Mouse (Mus musculus) right cerebral cortex, postnatal 25 days (tissue): ENCODE results near the gene Plau.

Experiments used
- DNase-seq: peaks from one replicate; pipeline ENCODE4 v3.0.0; 2022

Gene Plau

GRCm38 (mm10) chr14:20846214-20846613 lies 9.8 kb downstream of the Plau start:
- no peak for DNase-seq

GRCm38 (mm10) chr14:20847637-20848129 lies 11.2 kb downstream of the Plau start:
- DNase-seq: no peak

- DNase-seq: no peak
Measured at GRCm38 (mm10) chr14:20849753-20850152, 13.3 kb downstream of the Plau start.

- no peak for DNase-seq
Measured at GRCm38 (mm10) chr14:20850498-20850897, 14.0 kb downstream of the Plau start.

DNA sequence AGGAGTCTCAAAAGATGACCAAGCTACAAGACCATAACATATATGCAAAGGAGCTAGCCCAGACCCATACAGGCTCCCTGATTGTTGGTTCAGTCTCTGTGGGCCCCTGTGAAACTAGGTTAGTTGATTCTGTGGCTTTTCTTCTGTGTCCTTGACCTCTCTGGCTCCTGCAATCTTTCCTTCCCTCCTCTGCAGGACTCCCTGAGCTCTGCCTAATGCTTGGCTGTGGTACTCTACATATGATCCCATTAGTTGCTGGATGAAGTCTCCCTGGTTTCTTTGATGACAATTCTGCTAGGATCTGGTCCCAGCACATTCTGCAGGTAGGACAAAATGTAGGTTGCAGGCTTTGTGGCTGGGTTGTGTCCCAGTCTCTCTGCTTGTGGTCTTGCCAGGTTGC lies 15.3 kb downstream of the Plau start:
- no peak for DNase-seq

GRCm38 (mm10) chr14:20861152-20861551 lies 24.7 kb downstream of the Plau start:
- DNase-seq: no peak

DNA sequence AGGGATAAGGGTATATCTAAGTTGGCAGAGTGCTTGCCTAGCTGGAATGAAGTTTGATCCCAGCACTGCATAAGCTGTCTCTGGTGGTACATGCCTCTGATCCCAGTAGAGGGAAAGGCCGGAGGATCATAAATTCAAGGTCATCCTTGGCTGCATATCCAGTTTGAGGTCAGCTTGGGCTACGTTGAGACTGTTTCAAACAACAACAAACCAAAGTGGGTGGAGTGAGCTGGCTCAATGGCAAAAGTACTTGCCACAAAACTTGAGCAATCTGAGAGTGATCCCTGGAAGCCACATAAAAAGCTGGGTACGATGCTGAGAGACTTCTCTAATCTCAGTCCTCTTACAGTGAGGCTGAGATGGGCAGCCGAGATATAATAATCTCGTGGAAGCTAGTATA lies 25.1 kb downstream of the Plau start:
- DNase-seq: no peak

DNA sequence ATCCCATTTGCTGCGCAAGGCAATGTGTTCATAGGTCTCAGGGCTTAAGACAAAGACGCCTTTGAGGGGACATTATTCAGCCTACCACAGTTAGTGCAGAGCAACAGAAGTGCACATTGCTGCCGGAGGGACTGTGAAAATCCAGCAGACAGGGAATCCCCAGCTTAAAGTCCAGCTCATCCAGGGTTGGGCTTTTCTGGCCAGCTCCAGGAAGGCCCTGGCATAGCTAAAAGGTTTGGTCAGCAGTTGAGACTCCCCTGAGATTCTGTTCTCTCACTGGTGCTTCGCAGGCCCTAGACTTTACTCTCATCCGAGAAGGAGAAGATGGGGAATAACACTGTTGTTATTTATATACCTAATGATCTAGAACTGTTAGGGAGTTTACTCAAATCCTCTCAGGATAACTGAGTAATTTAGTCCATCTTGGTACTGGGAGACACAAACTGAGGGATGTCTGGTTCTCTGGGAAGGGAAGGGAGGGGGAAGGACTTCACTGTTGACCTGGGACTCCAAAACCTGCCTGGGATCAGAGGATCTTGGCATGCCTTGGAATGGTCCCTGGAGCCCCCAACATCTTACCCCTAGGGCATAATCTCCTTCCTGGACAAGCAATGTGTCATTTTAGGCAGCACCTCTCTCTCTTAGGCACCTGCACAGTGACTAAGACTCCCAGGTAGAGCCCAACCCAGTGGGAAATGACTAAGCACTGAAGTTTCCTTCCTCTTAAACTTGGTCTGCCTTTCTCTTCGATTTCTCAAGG lies 27.0 kb downstream of the Plau start:
- no peak for DNase-seq

DNA sequence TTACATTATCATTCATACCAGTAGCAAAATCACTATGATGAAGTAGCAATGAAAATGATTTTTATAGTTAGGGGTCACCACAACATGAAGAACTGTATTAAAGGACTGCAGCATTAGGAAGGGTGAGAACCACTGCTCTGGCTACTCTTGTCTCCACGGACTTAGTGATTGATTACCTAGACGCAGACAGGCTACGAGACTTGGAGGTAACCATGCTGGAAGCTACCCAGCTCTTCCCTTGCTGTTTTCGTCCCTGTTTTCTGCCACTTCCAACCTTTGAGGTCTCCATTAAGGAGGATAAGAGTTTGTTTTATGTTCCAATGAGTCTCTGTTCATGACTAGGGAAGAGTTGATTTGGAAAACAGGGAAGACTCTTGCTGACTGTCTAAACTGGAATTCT lies 27.7 kb downstream of the Plau start:
- DNase-seq: no peak

GRCm38 (mm10) chr14:20865604-20866003 lies 29.1 kb downstream of the Plau start:
- no peak for DNase-seq

DNA sequence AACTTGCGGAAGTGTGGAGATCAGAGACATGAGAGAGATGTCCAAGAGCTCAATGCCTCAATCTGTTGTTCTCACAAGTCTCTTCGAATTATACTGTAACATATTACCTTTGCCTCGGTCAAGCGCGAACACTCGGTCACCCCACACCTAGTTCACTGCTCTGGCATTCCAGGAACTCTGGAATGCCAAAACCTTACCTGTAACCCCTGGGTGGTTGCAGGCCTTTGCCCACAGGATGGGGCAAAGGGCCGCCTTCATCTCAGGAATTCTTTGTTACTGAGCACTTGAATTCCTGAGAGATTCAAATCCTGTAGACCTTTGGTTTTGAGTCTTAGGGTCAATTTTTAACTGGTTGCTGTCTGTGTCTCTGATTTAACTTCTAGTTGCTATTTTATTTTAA lies 29.9 kb downstream of the Plau start:
- no peak for DNase-seq

DNA sequence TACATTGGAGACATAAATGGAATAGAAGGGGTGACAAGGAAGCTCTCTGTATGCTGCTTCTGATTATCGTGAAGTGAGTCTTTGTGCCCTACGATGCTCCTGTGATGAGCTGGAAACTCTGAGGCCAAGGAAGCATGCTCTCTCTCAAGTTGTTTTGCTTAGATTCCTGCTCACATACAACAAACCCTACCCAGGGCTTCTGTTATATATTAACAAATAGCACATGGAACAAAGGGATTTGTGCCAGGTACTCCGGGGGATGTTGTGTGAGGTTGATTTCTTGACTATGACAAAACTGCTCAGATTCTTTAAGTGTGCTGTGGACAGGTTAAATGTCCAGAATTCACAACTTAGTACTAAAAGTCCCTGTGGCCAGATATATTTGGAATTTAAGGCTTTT lies 33.6 kb downstream of the Plau start:
- no peak for DNase-seq

GRCm38 (mm10) chr14:20871495-20871894 lies 35.0 kb downstream of the Plau start:
- no peak for DNase-seq

GRCm38 (mm10) chr14:20873307-20873706 lies 36.8 kb downstream of the Plau start:
- DNase-seq: peak; percentile 78

- no peak for DNase-seq
Measured at GRCm38 (mm10) chr14:20873931-20874330, 37.5 kb downstream of the Plau start.

DNA sequence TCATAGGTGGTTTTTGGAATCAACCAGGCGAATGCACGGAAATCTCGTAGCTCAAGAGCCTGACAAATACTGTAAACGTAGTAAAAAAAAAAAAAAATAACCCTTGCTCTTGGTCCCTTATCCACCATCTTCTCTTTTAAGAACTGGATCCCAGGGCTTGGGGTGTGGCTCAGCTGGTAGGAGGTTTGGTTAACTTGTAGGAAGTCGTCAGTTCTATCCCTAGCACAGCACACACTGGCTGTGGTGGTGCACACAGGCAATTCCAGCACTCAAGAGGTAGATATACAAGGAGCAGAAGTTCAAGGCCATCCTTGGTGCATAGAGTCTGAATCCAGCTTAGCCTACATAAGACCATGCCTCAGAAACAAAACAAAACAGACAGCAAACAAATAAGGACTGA lies 48.2 kb downstream of the Plau start:
- DNase-seq: no peak

DNA sequence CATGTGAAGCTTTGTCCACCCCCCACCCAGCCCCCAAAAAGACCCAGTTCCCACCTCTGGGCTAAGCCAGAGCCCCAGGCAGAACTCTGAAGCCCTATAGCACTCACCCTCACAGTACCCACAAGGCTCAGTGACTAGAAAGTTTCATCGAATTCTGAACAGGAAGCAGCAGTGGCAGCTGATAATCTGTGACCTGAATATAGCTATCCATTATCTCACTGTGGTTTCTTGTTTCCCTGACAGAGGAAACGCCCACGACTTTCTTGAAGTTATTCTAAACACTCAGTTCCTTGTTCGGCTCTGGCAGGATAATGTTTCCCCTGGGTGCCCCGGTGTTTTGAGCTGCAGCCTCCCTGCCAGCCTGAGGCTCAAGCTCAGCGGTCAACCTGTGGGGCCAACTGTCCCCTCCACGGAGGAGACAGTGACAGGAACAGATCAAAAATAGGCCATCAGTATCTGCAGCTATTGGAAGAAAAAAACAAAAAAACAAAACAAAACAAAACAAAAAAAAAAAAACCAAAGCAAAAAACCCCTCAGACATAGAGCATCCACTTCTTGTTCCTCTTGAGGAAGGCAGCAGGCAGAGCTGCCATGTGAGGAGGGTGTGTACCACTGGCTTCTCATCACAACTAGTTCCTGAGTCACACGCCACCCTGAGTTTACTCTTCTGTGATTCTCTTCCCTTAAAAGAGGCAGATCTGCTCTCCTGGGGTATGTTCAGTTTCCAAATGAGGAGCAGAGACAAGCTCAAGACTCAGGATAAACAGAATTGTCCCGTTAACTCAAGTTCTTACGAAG lies 48.8 kb downstream of the Plau start:
- no peak for DNase-seq

DNA sequence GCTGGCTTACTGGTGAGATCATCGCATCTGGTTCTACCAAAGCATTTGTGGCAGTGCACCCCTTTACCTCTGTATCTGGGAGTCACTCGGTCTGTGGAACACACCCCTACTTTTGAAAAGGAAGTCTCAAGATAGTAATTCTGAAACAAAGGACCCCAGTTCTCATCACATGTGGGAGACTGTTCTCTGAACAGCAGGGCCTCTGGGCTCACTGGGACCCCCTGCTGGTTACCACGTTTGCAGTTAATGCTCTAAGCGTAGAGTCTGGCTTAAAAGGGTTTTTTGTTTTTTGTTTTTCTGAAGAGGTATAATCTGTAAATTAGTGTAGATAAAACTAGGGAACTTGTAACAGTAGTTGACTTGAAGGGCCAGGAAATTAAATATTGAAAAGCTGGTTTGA lies 49.8 kb downstream of the Plau start:
- peak; percentile 12 for DNase-seq

DNA sequence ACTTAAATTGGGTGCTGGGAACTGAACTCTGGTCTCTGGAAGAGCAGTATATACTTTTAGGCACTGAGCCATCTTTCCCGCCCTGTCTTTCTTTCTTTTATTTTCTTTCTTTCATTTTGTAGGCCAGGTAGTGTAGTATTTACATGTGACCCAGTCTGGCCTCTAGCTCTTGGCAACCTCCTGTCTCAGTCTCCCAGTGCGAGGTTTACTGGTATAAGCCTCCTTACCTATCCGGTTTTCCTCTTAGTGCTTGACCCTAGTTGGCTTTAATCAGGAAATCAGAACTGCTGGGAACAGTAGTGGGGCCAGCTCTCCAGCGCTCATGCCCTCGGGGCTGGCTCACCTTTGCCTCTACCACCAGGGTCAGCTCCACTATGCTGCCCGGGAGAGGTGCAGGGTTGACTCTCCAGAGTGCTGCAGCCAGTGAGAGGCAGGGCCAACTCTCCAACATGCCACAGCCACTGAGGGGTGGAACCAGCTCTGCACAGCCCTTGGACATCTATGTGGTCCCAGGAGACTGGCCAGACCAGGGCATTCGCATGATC lies 51.2 kb downstream of the Plau start:
- DNase-seq: no peak

- DNase-seq: peak; percentile 33
Measured at GRCm38 (mm10) chr14:20891941-20892402, 55.5 kb downstream of the Plau start.
